Comparison of ENCODE assay signal across 8 mouse cellular contexts in the genomic region with DNA sequence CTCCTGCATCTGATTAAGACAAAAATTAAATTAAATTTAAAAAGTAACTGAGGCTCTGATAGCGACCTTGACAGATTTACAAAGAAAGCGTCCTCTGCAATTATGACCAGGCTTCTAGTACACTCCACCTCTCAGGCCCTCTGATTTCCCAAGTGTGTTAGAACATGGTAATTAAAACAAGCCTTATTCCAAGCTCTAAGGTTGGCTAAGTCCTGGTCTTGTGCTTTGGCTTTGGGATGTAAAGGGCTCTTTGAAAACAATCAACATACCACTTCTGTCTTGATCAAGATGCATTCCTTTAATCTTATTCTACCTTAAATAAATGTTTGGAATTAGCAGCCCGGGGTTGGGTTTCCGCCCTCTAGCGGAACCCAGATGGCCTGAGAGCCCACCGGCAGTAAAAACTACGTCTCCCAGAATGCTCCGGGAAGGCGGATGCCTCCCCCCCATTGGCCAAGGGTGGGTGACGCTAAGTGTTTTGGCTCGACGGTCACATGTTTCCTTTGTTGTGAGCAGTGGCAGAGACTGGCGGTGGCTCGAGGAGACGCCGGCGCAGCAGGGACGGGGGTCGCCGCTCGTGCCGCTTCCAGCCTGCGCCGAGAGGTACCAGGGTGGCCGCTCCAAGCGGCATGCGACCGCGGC. TPM values are rescaled to one million over a fixed set of nuclear protein-coding genes. Genes with fewer than 3 reads are reported as not detected.
DNase-seq lines count a peak whose midpoint lies in the region; ATAC-seq lines count a peak whose summit lies in the region.

A gene (plus strand): TSS at position 474 of the 642 bp plus-strand sequence.

- ATAC-seq in hindbrain, embryonic 15.5 days (ENCODE audit: low FRiP score, low read depth) = peak; percentile 96

- H3K36me3 ChIP-seq in hindbrain, embryonic 15.5 days = no peaks in the 10 kb centered on the region

- under 1% methylated on average over 29 of the region's 29 CpGs for WGBS in hindbrain, embryonic 15.5 days

- H3K27ac ChIP-seq in hindbrain, embryonic 15.5 days (replicated peaks) = peak within 1 kb of the TSS; percentile 97

- no peaks in the 10 kb centered on the region for H3K9me3 ChIP-seq in hindbrain, embryonic 15.5 days

- no peaks in the 10 kb centered on the region for H3K27me3 ChIP-seq in hindbrain, embryonic 15.5 days

- peak within 1 kb of the TSS; percentile 91 for H3K4me3 ChIP-seq in hindbrain, embryonic 15.5 days

- DNase-seq in T-cell, adult 2 months (ENCODE audit: low spot score) = peak; percentile 97
- peak; percentile 89 to 91 for DNase-seq in cerebellum, postnatal 36 days
- DNase-seq in frontal cortex, postnatal 36 days (ENCODE audit: low spot score in 2 of 2) = peak; percentile 91 to 95
- DNase-seq in left cerebral cortex, adult 11 months (ENCODE audit: low spot score) = peak; percentile 93
- DNase-seq in lung, postnatal 4 days = peak; percentile 94 to 97
- peak; percentile 91 for DNase-seq in retina, postnatal 7 days (ENCODE audit: low read depth, low spot score)
- DNase-seq in urinary bladder, postnatal 10 days (ENCODE audit: low spot score) = peak; percentile 64

- peak within 1 kb of the TSS; percentile 63 for H3K4me2 ChIP-seq in hindbrain, embryonic 15.5 days

- H3K4me1 ChIP-seq in hindbrain, embryonic 15.5 days (replicated peaks) = peaks cover 12% of the 10 kb centered on the region

- H3K9ac ChIP-seq in hindbrain, embryonic 15.5 days = peak within 1 kb of the TSS; percentile 97

RNA-seq across cellular contexts. Expression of the gene that starts here (rescaled TPM):
- 41.5 and 41.8 TPM in 2 replicates for polyA plus RNA-seq in hindbrain, embryonic 15.5 days (2015; fragmentation: Nextera tagmentation; extraction: Ambion mirVana)

Comparison
In these comparisons a context has a peak if more than half of its experiments do, and no peak if none do; other contexts are left out.
1. Peak in every context shown above with its lines: DNase-seq, ATAC-seq, H3K4me3 ChIP-seq and H3K27ac ChIP-seq.